Comparison of ENCODE assay signal across 23 mouse cellular contexts in the genomic region with DNA sequence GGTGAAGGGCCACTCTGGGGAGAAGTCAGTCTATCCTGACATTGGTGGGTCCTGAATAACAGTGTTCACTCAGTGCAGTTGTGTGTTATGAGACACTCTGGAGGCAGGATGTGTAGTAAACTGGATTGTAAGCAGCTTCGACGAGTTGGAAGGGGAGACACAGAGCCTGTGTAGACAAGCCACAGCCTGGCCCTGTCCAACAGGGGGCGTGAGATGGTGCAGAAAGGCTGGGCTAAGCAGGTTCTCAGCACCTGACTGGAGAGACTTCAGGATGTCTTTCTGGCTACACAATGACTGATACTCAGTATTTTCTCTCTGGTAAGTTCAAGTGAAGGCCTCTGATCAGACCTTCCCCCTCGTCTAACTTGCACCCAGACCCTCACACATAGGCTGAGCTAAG. TPM values are rescaled to one million over a fixed set of nuclear protein-coding genes. Genes with fewer than 3 reads are reported as not detected.
DNase-seq lines count a peak whose midpoint lies in the region; ATAC-seq and TF ChIP-seq lines count a peak whose summit lies in the region.
"Had no signal": no experiment of that assay in that cellular context is flagged by ENCODE, and none has a peak within 500 bp of the region (broad histone marks: within the 10 kb centered on the region; RNA-seq: fewer than 3 reads in every experiment).

No protein-coding gene starts in this region.

- 64% methylated on average over 4 of the region's 4 CpGs for WGBS in heart, adult 2 months
- WGBS in liver, postnatal 0 days (ENCODE audit: insufficient replicate concordance): 54% methylated on average over 4 of the region's 4 CpGs
- 47% methylated on average over 4 of the region's 4 CpGs for WGBS in liver, embryonic 12.5 days (ENCODE audit: insufficient replicate concordance)

- no peak for TF ChIP-seq EP300 in heart, adult 2 months (IDR thresholded peaks at IDR 0.05; ENCODE audit: insufficient read depth, low read depth, low read length)
- no peak for TF ChIP-seq EP300 in liver, postnatal 0 days (IDR thresholded peaks at IDR 0.05; ENCODE audit: low read depth)

- TF ChIP-seq POLR2A in heart, adult 2 months (IDR thresholded peaks at IDR 0.05; ENCODE audit: insufficient read depth, low read depth, low read length): no peak

- no peaks in the 10 kb centered on the region for H3K36me3 ChIP-seq in heart, adult 2 months (ENCODE audit: control insufficient read depth, insufficient read depth, low read length)
- H3K36me3 ChIP-seq in liver, postnatal 0 days (replicated peaks; ENCODE audit: insufficient read depth, low read length): no peaks in the 10 kb centered on the region
- no peaks in the 10 kb centered on the region for H3K36me3 ChIP-seq in liver, embryonic 12.5 days
- H3K36me3 ChIP-seq in splenic B cell, adult 2 months (ENCODE audit: control insufficient read depth, insufficient read depth, low read length, poor library complexity, severe bottlenecking): no peaks in the 10 kb centered on the region
- H3K36me3 ChIP-seq: embryonic facial prominence, embryonic 15.5 days; limb, embryonic 12.5 days had no signal

- TF ChIP-seq CTCF in heart, adult 2 months (IDR thresholded peaks at IDR 0.05): peak; percentile 29
- peak; percentile 38 for TF ChIP-seq CTCF in liver, postnatal 0 days (IDR thresholded peaks at IDR 0.05; ENCODE audit: low read depth)

- H3K27ac ChIP-seq in heart, adult 2 months: no peak overlapping the region
- H3K27ac ChIP-seq in liver, postnatal 0 days (ENCODE audit: low read depth): no peak overlapping the region
- H3K27ac ChIP-seq in liver, embryonic 12.5 days: no peak overlapping the region
- H3K27ac ChIP-seq: embryonic facial prominence, embryonic 15.5 days; hindbrain, embryonic 14.5 days; limb, embryonic 12.5 days had no signal

- DNase-seq in heart, adult 2 months: no peak
- no peak for DNase-seq in heart, postnatal 25 days (ENCODE audit: low spot score)
- no peak for DNase-seq in liver, postnatal 0 days
- DNase-seq in thymus, postnatal 25 days: peak; percentile 9
- DNase-seq in thymus, adult 18-20 months: no peak
- DNase-seq in splenic B cell, adult 2 months (ENCODE audit: low read depth, low spot score): peak; percentile 11
- DNase-seq in urinary bladder, postnatal 4 days (ENCODE audit: low spot score in 2 of 2): no peak
- DNase-seq: cerebellum, adult 11-12 months; heart, adult 11 months; kidney, adult 11 months; retina, postnatal 1 day had no signal

- no peak overlapping the region for H3K9ac ChIP-seq in heart, adult 2 months (ENCODE audit: low read depth, low read length)
- H3K9ac ChIP-seq in liver, postnatal 0 days (replicated peaks): no peak overlapping the region
- no peak overlapping the region for H3K9ac ChIP-seq in liver, embryonic 12.5 days
- H3K9ac ChIP-seq: embryonic facial prominence, embryonic 15.5 days; hindbrain, embryonic 14.5 days; limb, embryonic 12.5 days had no signal

- no peaks in the 10 kb centered on the region for H3K27me3 ChIP-seq in heart, adult 2 months (ENCODE audit: control insufficient read depth, insufficient read depth, low read length)
- no peaks in the 10 kb centered on the region for H3K27me3 ChIP-seq in liver, postnatal 0 days (ENCODE audit: insufficient read depth, low read length)
- H3K27me3 ChIP-seq in liver, embryonic 12.5 days (replicated peaks): no peaks in the 10 kb centered on the region
- no peaks in the 10 kb centered on the region for H3K27me3 ChIP-seq in splenic B cell, adult 2 months (ENCODE audit: control insufficient read depth, insufficient read depth, low read length, poor library complexity, severe bottlenecking)
- H3K27me3 ChIP-seq: embryonic facial prominence, embryonic 15.5 days; limb, embryonic 12.5 days had no signal

- H3K4me3 ChIP-seq in heart, adult 2 months: no peak overlapping the region
- H3K4me3 ChIP-seq in liver, postnatal 0 days (ENCODE audit: low read depth, low read length): no peak overlapping the region
- no peak overlapping the region for H3K4me3 ChIP-seq in liver, embryonic 12.5 days
- H3K4me3 ChIP-seq: embryonic facial prominence, embryonic 15.5 days; limb, embryonic 12.5 days; myocyte had no signal

- intact Hi-C loops in heart, adult 2 months (cut with DNase I): no loop called here
- intact Hi-C loops in heart, postnatal 25 days (cut with DNase I): no loop called here

- no peak for ATAC-seq in liver, postnatal 0 days
- no peak for ATAC-seq in liver, embryonic 12.5 days

- H3K79me2 ChIP-seq in heart, adult 2 months (replicated peaks; ENCODE audit: control insufficient read depth, insufficient read depth, low read length): no peaks in the 10 kb centered on the region

- H3K4me2 ChIP-seq in liver, postnatal 0 days (ENCODE audit: low read depth, low read length): no peak overlapping the region
- H3K4me2 ChIP-seq in liver, embryonic 12.5 days: no peak overlapping the region
- H3K4me2 ChIP-seq: embryonic facial prominence, embryonic 15.5 days; hindbrain, embryonic 14.5 days; limb, embryonic 12.5 days had no signal

- H3K4me1 ChIP-seq in heart, adult 2 months (ENCODE audit: control insufficient read depth, insufficient read depth, low read length): peaks cover 2% of the 10 kb centered on the region; the same call in 1 of the 2 replicates
- H3K4me1 ChIP-seq in liver, postnatal 0 days (ENCODE audit: insufficient read depth): no peaks in the 10 kb centered on the region
- H3K4me1 ChIP-seq in liver, embryonic 12.5 days: no peaks in the 10 kb centered on the region

- no peaks in the 10 kb centered on the region for H3K9me3 ChIP-seq in liver, postnatal 0 days (ENCODE audit: low read length)
- no peaks in the 10 kb centered on the region for H3K9me3 ChIP-seq in liver, embryonic 12.5 days (replicated peaks)
- H3K9me3 ChIP-seq: embryonic facial prominence, embryonic 15.5 days; limb, embryonic 12.5 days had no signal

RNA-seq across cellular contexts. Expression of a gene that starts 2.2 kb away (rescaled TPM):
- 1 to 10 TPM; 3.0 to 3.7 TPM for total RNA-seq in heart, adult 2 months (2021)
- polyA plus RNA-seq in heart, adult 2 months (2012; rRNA removed): 3.7 and 4.6 TPM in 2 replicates
- total RNA-seq in heart, postnatal 25 days (2021): 1 to 10 TPM; 1.6 to 3.2 TPM
- polyA plus RNA-seq in liver, postnatal 0 days (2015; fragmentation: Nextera tagmentation; extraction: Ambion mirVana): 17.2 and 18.0 TPM in 2 replicates
- 7.1 and 7.5 TPM in 2 replicates for polyA plus RNA-seq in liver, embryonic 12.5 days (2016; fragmentation: Nextera tagmentation; extraction: Ambion mirVana)
- total RNA-seq: common myeloid progenitor, adult 5-6 weeks; neutrophil, adult 5-6 weeks had no signal
- polyA plus RNA-seq: C2C12, myocyte had no signal

RNA-seq across cellular contexts. Expression of a gene that starts 14.1 kb away (rescaled TPM):
- total RNA-seq in heart, adult 2 months (2021): 10 to 100 TPM; 80.5 to 95.0 TPM
- 70.4 and 119 TPM in 2 replicates for polyA plus RNA-seq in heart, adult 2 months (2012; rRNA removed)
- 10 to 100 TPM; 77.7 to 79.7 TPM for total RNA-seq in heart, postnatal 25 days (2021)
- 39.2 and 42.2 TPM in 2 replicates for polyA plus RNA-seq in liver, postnatal 0 days (2015; fragmentation: Nextera tagmentation; extraction: Ambion mirVana)
- 8.1 and 8.9 TPM in 2 replicates for polyA plus RNA-seq in liver, embryonic 12.5 days (2016; fragmentation: Nextera tagmentation; extraction: Ambion mirVana)
- total RNA-seq: neutrophil, adult 5-6 weeks had no signal

RNA-seq across cellular contexts. Expression of a gene that starts 23.4 kb away (rescaled TPM):
- total RNA-seq in heart, adult 2 months (2021): not detected
- 0.08 TPM in 1 of 2 replicates, not detected in the other for polyA plus RNA-seq in heart, adult 2 months (2012; rRNA removed)
- total RNA-seq in heart, postnatal 25 days (2021): not detected
- 1.9 and 2.0 TPM in 2 replicates for polyA plus RNA-seq in liver, postnatal 0 days (2015; fragmentation: Nextera tagmentation; extraction: Ambion mirVana)
- polyA plus RNA-seq in liver, embryonic 12.5 days (2016; fragmentation: Nextera tagmentation; extraction: Ambion mirVana): 7.9 and 10.0 TPM in 2 replicates
- total RNA-seq: common myeloid progenitor, adult 5-6 weeks; left cerebral cortex, adult 18-20 months; neutrophil, adult 5-6 weeks had no signal
- polyA plus RNA-seq: brain, embryonic 14.5 days; C2C12; embryonic facial prominence, embryonic 15.5 days; forebrain, embryonic 11.5 days; heart, postnatal 0 days; hindbrain, embryonic 14.5 days; limb, embryonic 12.5 days; myocyte had no signal

RNA-seq across cellular contexts. Expression of a gene that starts 40.5 kb away (rescaled TPM):
- 100 to 1,000 TPM; 214 to 222 TPM for total RNA-seq in heart, adult 2 months (2021)
- 169 and 280 TPM in 2 replicates for polyA plus RNA-seq in heart, adult 2 months (2012; rRNA removed)
- total RNA-seq in heart, postnatal 25 days (2021): 100 to 1,000 TPM; 137 to 156 TPM
- 11.7 TPM in 2 replicates for polyA plus RNA-seq in liver, postnatal 0 days (2015; fragmentation: Nextera tagmentation; extraction: Ambion mirVana)
- polyA plus RNA-seq in liver, embryonic 12.5 days (2016; fragmentation: Nextera tagmentation; extraction: Ambion mirVana): 7.6 and 7.8 TPM in 2 replicates
- total RNA-seq: neutrophil, adult 5-6 weeks had no signal

RNA-seq across cellular contexts. Expression of a gene that starts 50.1 kb away (rescaled TPM):
- total RNA-seq in heart, adult 2 months (2021): 10 to 100 TPM; 45.7 to 53.4 TPM
- 59.5 and 104 TPM in 2 replicates for polyA plus RNA-seq in heart, adult 2 months (2012; rRNA removed)
- 10 to 100 TPM; 50.1 to 51.4 TPM for total RNA-seq in heart, postnatal 25 days (2021)
- 126 and 134 TPM in 2 replicates for polyA plus RNA-seq in liver, postnatal 0 days (2015; fragmentation: Nextera tagmentation; extraction: Ambion mirVana)
- 121 and 124 TPM in 2 replicates for polyA plus RNA-seq in liver, embryonic 12.5 days (2016; fragmentation: Nextera tagmentation; extraction: Ambion mirVana)

Comparison
In these comparisons a context has a peak if more than half of its experiments do, and no peak if none do; other contexts are left out.
1. DNase-seq: peak in thymus, postnatal 25 days (single experiment) and splenic B cell, adult 2 months (single experiment); none in heart, adult 2 months (0 of 2), heart, postnatal 25 days (single experiment), liver, postnatal 0 days (single experiment), thymus, adult 18-20 months (0 of 2) and urinary bladder, postnatal 4 days (0 of 2).